Mouse (Mus musculus) heart, embryonic 10.5 days (tissue): ENCODE results near the gene Spag16. TPM values are rescaled to one million over a fixed set of nuclear protein-coding genes. Genes with fewer than 3 reads are reported as not detected.

Source experiments
- DNase-seq: peaks from one replicate; pipeline ENCODE4 v3.0.0-alpha.2; 2017; ENCODE audit warnings: low spot score
- H3K27ac ChIP-seq: fragments of 300-500 bp; sonication (generic); 2 replicates; pipeline ENCODE4 v1.5.1; 2016; ENCODE audit warnings: mild to moderate bottlenecking
- H3K27me3 ChIP-seq: fragments of 300-500 bp; sonication (generic); 2 replicates; pipeline ENCODE4 v1.6.1; 2016; ENCODE audit warnings: mild to moderate bottlenecking; ENCODE audit not compliant: poor library complexity, insufficient read depth, severe bottlenecking
- H3K36me3 ChIP-seq: fragments of 300-500 bp; sonication (generic); 2 replicates; pipeline ENCODE4 v1.6.1; 2016; ENCODE audit warnings: mild to moderate bottlenecking, moderate library complexity
- H3K4me1 ChIP-seq: fragments of 300-500 bp; sonication (generic); 2 replicates; pipeline ENCODE4 v1.6.1; 2016; ENCODE audit warnings: mild to moderate bottlenecking
- H3K4me3 ChIP-seq: fragments of 300-500 bp; sonication (generic); 2 replicates; pipeline ENCODE4 v1.5.1; 2016; ENCODE audit warnings: mild to moderate bottlenecking, moderate library complexity
- H3K9me3 ChIP-seq: fragments of 300-500 bp; sonication (generic); 2 replicates; pipeline ENCODE4 v1.6.1; 2016; ENCODE audit warnings: mild to moderate bottlenecking, moderate library complexity
- WGBS: fragments of 180-500 bp; shearing (Covaris S2); methylation state at CpG from one replicate; pipeline ENCODE4 v1.1.7; 2016; 5-methylcytosine and 5-hydroxymethylcytosine counted together
- polyA plus RNA-seq: library from polyadenylated mRNA; unstranded; fragments of >200 nt; fragmentation: Nextera tagmentation; extraction: Ambion mirVana; gene quantifications from 2 replicates; pipeline ENCODE4 v1.2.1, GENCODE M21; 2016

The Spag16 gene
- polyA plus RNA-seq, 1 experiment from 2014 or later, result 1.1 TPM

DNA sequence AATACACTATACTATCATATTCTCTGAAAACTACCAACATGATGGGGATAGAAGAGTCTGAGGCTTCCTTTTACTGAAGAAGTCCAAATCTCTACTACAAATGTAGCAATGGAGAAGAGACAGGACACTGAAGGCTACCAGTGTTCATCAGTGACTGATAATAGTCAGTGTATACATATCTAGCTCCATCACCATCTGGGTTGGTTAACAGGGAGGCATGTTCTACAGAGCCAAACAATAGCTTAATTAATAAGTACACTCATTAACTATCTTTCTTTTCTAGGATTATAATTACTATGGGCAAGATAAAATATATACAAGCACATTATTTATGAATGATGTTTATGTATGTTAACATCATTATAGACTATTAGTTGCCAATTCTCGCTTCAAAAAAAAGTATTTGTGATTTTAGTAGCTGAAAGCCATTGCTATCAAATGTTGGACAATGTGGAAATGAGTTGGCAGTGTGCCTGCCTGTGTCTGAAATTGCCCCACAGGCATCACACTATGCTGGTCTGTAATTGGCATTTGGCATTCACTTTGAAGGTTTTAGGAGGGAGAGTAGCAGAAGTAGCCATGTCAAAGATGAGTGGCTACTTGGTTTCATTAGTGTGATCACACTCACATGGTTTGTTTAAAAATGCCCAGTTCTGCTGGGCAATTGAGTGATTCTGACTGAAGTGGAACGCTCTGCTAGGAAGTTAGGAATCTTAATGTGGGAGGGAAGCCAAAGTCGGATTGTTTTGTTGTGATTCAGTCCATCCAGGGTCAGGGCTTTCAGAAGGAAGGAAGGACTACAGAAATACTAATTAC lies 338.8 kb downstream of the Spag16 start:
- WGBS, result 75% methylated on average over 3 of the region's 3 CpGs
- Histone ChIP-seq H3K27ac (no peak overlapping the region), H3K27me3 (no peaks in the 10 kb centered on the region), H3K4me3 (no peak overlapping the region), H3K4me1 (no peaks in the 10 kb centered on the region), H3K9me3 (no peaks in the 10 kb centered on the region), H3K36me3 (no peaks in the 10 kb centered on the region)
- DNase-seq, result no peak

DNA sequence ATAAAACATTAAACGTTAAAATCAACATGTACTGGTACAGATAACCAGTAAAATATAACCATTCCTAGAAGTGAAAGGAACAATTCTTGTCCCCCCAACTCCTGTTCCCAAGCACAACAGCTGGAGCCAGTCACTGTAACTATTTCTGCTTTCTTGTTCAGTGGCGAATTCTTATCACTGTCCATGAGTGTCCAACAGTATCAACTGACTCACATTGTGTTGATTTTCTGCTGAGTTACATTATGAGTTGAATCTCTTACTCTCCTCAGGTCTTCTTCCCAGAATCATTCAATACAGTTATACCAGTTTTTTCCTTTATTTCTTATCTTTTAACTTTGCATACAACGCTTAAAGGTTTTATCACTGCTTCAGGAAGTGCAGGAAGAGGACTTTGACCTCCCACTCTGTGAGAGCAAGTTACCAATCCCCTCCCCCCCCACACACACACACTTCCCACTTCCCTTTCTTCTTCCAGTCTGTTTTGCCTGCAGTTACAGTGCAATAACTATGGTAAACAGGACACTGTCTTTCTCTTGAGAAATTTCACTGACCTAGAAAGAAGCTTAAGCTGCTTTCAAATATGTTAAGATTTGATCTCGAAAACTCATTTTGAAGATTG lies 353.5 kb downstream of the Spag16 start:
- no peaks in the 10 kb centered on the region for H3K27me3 ChIP-seq
- H3K36me3 ChIP-seq, result no peaks in the 10 kb centered on the region
- H3K4me1 ChIP-seq, result no peaks in the 10 kb centered on the region
- no peak for DNase-seq
- no peaks in the 10 kb centered on the region for H3K9me3 ChIP-seq
- 53% methylated on average over 4 of the region's 4 CpGs for WGBS
- H3K4me3 ChIP-seq, result no peak overlapping the region
- H3K27ac ChIP-seq, result no peak overlapping the region

DNA sequence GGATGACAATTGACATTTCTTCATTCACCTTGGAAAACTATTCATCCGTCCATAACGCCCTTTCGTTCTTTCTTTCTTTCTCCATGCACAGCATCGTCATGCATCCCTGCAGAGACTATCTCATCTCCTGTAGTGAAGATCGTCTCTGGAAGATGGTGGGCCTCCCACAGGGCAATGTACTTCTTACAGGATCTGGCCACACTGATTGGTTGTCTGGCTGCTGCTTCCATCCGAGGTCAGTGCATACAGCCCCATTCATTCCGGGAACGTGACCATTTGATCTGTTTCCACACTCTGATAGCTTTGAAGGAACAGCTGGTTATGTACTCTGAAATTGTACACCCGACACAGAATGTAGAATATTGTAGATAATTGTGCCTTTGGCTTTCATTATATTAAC lies 438.0 kb downstream of the Spag16 start:
- Histone ChIP-seq H3K27ac (no peak overlapping the region), H3K4me1 (no peaks in the 10 kb centered on the region), H3K36me3 (no peaks in the 10 kb centered on the region), H3K9me3 (no peaks in the 10 kb centered on the region), H3K27me3 (no peaks in the 10 kb centered on the region), H3K4me3 (no peak overlapping the region)
- 83% methylated on average over 9 of the region's 9 CpGs for WGBS
- no peak for DNase-seq

DNA sequence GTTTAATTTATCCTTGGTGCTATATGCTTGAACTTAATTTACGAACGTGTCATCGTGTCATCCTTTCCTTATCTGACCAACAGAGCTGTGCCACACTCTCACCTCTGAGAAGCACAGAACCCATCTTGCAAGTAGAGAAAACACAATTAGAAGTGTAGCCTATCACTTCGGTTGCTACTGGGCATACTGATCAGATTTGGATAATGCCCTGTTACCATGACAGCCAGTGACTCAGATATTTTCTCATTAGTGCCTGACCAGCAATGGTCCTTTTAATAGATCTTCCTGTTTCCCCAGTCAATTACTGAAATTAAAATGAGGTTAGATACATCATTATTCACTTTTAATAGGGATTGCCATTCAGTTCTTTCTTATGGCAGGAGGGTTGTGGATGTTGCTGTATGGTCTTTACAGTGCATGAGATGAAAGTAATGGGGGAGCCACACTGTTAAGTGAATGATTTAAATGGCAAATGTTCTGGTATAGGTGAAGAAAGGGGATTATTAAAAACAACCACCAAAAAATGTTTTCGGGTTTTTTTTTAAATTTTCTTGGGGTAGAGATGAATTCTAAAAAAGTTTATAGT lies 439.2 kb downstream of the Spag16 start:
- WGBS, result 80% methylated on average over 5 of the region's 5 CpGs
- no peaks in the 10 kb centered on the region for H3K36me3 ChIP-seq
- no peak overlapping the region for H3K4me3 ChIP-seq
- no peaks in the 10 kb centered on the region for H3K9me3 ChIP-seq
- DNase-seq, result no peak
- H3K4me1 ChIP-seq, result no peaks in the 10 kb centered on the region
- no peaks in the 10 kb centered on the region for H3K27me3 ChIP-seq
- H3K27ac ChIP-seq, result no peak overlapping the region

DNA sequence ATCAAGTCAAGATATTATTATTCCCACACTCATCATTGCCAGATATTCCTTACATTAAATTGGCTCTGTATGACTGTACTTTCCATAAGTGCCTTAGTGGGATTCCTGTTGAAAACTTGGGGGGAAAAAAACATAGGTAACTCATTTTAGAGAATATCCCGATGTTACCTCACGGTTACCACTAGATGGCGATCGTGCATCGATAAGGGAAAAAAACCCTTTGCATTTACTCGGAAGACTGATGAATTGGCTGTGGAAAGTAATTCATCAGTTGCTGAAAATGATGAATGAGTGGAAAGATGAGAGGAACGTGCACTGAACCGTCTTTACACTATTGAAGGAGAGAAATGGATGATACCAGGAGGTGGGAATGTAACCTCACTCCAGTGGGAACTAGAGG lies 443.4 kb downstream of the Spag16 start:
- Histone ChIP-seq H3K36me3 (no peaks in the 10 kb centered on the region), H3K9me3 (no peaks in the 10 kb centered on the region), H3K27me3 (no peaks in the 10 kb centered on the region), H3K4me1 (no peaks in the 10 kb centered on the region), H3K27ac (no peak overlapping the region), H3K4me3 (no peak overlapping the region)
- DNase-seq, result no peak
- WGBS, result 12% methylated on average over 8 of the region's 8 CpGs

DNA sequence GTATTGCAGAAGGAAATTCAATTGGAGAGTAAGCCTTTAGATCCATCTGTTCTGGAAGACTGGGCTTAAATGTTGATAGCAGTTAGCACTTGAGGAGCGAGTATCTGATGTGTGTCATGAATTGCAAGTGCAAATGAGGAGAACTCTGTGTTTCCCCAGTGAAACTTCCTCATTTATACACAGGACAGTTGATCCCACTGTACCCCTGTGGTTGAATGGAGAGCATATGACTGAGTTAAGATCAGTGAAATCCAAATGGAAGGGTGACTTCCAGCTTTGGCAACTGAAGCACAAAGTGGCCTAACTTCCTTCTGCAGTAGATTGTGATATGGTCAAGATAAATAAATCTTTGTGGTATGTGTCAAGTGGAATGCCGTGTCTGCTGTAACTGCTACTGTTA lies 446.0 kb downstream of the Spag16 start:
- Histone ChIP-seq H3K4me1 (no peaks in the 10 kb centered on the region), H3K27ac (no peak overlapping the region), H3K27me3 (no peaks in the 10 kb centered on the region), H3K4me3 (no peak overlapping the region), H3K9me3 (no peaks in the 10 kb centered on the region), H3K36me3 (no peaks in the 10 kb centered on the region)
- WGBS, result 77% methylated on average over 2 of the region's 2 CpGs
- DNase-seq, result no peak

DNA sequence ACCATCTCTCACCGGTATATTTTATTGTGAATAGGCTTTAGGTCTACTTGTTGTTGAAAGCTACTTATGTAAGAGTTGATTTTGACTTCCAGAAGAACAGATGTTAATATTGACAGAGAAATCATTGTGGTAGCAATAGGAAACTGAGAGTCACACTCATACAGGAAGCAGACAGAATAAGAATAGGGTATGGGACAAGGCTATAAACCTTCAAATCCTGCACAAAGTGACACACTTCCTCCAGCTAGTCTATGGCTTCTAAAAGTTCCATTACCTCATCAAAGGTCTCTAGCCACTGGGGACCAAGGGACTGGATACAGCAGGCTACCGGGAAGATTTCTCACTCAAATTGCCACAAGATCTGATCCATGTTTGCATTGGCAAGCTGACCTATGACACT lies 452.5 kb downstream of the Spag16 start:
- no peak overlapping the region for H3K4me3 ChIP-seq
- no peak overlapping the region for H3K27ac ChIP-seq
- 78% methylated on average over 2 of the region's 2 CpGs for WGBS
- no peaks in the 10 kb centered on the region for H3K36me3 ChIP-seq
- H3K9me3 ChIP-seq, result no peaks in the 10 kb centered on the region
- DNase-seq, result no peak
- H3K4me1 ChIP-seq, result no peaks in the 10 kb centered on the region
- no peaks in the 10 kb centered on the region for H3K27me3 ChIP-seq

DNA sequence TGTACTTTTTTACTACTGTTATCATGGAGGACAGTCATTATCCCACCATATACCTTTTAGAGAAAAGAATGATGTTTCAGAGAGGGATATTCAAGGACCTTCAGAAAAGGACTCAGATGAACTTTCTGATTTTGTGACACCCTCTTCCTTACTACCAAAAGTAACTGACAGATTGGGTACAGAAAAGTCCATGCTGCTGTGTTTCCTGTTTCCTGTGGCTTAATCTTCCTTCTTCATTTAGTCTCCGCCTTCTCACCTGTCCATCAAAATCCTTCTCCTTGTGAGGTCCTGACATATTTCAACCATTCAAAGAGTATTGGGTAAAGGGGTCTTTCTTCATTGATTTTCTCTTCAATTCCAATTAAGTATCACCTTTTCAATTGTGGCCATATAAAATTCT lies 456.6 kb downstream of the Spag16 start:
- Histone ChIP-seq H3K27ac (no peak overlapping the region), H3K27me3 (no peaks in the 10 kb centered on the region), H3K9me3 (no peaks in the 10 kb centered on the region), H3K4me3 (no peak overlapping the region), H3K4me1 (no peaks in the 10 kb centered on the region), H3K36me3 (no peaks in the 10 kb centered on the region)
- 68% methylated on average over 1 of the region's 1 CpGs for WGBS
- DNase-seq, result no peak

DNA sequence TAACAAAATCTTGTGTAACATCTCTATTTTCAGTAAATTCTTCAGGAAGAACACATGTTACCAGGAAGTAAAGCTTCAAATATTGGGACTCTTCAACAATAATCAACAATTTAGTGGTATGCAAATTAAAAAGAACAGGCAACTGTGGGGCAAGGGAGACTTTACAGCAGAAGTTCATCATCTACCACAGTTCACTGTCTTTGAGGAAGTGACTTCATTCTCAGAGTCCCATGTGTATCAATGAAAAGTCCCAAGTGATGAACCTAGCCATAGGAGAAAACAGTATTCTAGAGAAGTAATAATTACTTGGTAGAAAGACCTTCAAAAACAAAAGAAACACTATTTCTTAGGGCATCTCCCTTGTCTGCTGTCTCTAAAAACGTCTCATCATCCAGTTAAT lies 457.4 kb downstream of the Spag16 start:
- H3K9me3 ChIP-seq, result no peaks in the 10 kb centered on the region
- H3K4me3 ChIP-seq, result no peak overlapping the region
- WGBS, result 45% methylated on average over 1 of the region's 1 CpGs
- H3K27me3 ChIP-seq, result no peaks in the 10 kb centered on the region
- no peak overlapping the region for H3K27ac ChIP-seq
- no peaks in the 10 kb centered on the region for H3K4me1 ChIP-seq
- no peak for DNase-seq
- H3K36me3 ChIP-seq, result no peaks in the 10 kb centered on the region

DNA sequence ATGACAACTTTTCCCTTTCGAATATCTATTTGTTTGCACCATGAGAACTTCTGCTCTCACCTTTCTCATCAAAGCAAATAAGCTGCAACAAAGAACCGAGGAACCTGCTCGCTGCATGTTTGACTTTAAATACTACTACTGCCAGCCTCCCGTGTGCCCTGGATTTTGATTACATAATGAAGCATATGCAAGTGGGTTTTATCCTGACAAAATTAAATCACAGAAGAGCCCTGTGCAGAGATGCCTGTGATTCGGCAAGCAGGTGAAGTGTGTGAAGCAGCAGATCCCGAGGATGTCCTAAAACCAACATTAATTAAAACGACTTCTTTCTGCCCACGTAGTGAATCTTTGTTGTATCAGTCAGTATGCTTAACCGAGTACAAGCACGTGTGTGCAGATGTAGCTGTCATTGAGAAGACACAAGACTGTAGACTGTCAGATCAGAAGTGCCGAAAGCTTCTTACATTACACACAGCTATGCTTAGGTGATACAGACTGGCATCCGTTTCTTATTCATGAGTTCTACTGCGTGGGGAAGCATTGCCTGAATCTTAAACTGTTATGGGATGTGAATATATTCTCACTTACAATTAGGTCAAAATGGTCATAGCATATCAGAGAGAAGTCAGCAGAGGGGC lies 489.5 kb downstream of the Spag16 start:
- WGBS, result 81% methylated on average over 13 of the region's 13 CpGs
- H3K27me3 ChIP-seq, result no peaks in the 10 kb centered on the region
- H3K4me3 ChIP-seq, result no peak overlapping the region
- no peak for DNase-seq
- H3K36me3 ChIP-seq, result no peaks in the 10 kb centered on the region
- no peaks in the 10 kb centered on the region for H3K4me1 ChIP-seq
- H3K27ac ChIP-seq, result no peak overlapping the region
- H3K9me3 ChIP-seq, result no peaks in the 10 kb centered on the region

DNA sequence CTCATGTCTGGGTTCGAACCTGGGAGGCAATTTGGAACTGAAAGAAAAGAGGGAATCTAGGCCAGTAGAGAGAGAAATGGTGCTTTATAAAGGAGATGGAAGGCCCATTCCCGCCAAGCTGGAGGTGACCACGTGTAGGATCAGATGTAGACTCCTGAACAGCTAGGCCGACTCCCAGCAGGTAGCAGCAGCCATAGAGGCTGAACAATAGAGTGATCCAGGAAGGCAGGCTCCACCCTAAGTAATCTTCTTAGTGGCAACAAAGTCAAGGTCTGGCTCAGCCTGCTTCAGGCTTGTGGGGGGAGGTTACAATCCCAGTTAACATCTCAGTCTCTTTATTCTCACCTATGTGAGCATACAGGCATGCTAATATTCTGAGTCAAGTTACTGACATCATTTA lies 494.2 kb downstream of the Spag16 start:
- H3K4me1 ChIP-seq, result no peaks in the 10 kb centered on the region
- no peak for DNase-seq
- no peak overlapping the region for H3K27ac ChIP-seq
- H3K27me3 ChIP-seq, result no peaks in the 10 kb centered on the region
- H3K9me3 ChIP-seq, result no peaks in the 10 kb centered on the region
- 73% methylated on average over 4 of the region's 4 CpGs for WGBS
- H3K4me3 ChIP-seq, result no peak overlapping the region
- no peaks in the 10 kb centered on the region for H3K36me3 ChIP-seq

DNA sequence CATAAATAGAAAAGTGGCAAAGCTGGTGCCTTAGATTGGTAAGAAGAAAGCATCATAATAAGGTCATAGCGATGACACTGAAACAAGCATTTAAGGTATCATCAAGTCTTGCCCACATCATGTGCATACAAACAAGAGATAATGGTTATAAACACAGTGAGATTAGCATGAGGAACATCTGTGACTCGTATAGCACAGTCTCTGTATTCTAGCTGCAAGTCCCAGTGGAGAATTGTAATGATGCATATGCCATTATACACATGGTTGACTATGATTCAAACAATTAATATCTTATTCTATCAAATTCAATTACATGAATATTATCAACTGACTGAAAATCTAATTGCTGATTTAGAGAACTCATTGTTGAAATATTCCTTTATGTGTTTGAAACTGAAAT lies 519.4 kb downstream of the Spag16 start:
- WGBS, result 70% methylated on average over 2 of the region's 2 CpGs
- Histone ChIP-seq H3K9me3 (no peaks in the 10 kb centered on the region), H3K4me3 (no peak overlapping the region), H3K27me3 (no peaks in the 10 kb centered on the region), H3K4me1 (no peaks in the 10 kb centered on the region), H3K36me3 (no peaks in the 10 kb centered on the region), H3K27ac (no peak overlapping the region)
- no peak for DNase-seq

DNA sequence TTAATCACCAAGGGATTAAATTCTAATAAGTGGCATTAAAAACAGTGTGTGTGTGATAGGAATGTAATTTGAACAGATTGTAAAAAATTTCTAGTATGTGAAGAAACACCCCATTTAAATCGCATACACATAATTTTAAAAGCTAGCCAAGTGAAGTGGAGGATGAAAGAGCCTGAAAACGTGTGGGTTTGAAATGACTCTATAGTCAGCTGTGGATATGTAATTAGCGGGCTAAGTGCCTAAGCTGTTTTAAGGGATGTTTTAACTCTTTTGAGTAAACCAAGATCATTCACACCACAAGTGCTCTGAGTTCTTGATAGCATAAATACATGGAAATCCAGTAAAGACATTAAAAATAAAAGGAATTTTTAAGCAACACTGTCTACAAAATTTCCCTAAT lies 524.6 kb downstream of the Spag16 start:
- no peaks in the 10 kb centered on the region for H3K9me3 ChIP-seq
- H3K4me1 ChIP-seq, result no peaks in the 10 kb centered on the region
- DNase-seq, result no peak
- H3K27ac ChIP-seq, result no peak overlapping the region
- 80% methylated on average over 3 of the region's 3 CpGs for WGBS
- no peaks in the 10 kb centered on the region for H3K27me3 ChIP-seq
- H3K36me3 ChIP-seq, result no peaks in the 10 kb centered on the region
- H3K4me3 ChIP-seq, result no peak overlapping the region
